Mouse (Mus musculus): Measurements from ENCODE around the gene Pdik1l. TPM values are rescaled to one million over a fixed set of nuclear protein-coding genes. Genes with fewer than 3 reads are reported as not detected.

The Pdik1l gene
- polyA plus RNA-seq, 1 experiment from 2014 or later = 32.2 TPM

GRCm38 (mm10) chr4:134257198-134258009 lies 30.3 kb downstream of the Pdik1l start:
- ATAC-seq = no peak
- no peak overlapping the region for H3K4me2 ChIP-seq (ENCODE audit: low read length)
- no peak overlapping the region for H3K4me3 ChIP-seq (ENCODE audit: low read depth, low read length)
- H3K27me3 ChIP-seq (replicated peaks; ENCODE audit: control insufficient read depth, insufficient read depth, low read length) = peaks cover 30% of the 10 kb centered on the region
- no peak overlapping the region for H3K9ac ChIP-seq (ENCODE audit: low read length)
- no peak overlapping the region for H3K27ac ChIP-seq (ENCODE audit: low read depth, low read length)
- no peaks in the 10 kb centered on the region for H3K36me3 ChIP-seq (ENCODE audit: control insufficient read depth, insufficient read depth, low read length)
- H3K4me1 ChIP-seq (ENCODE audit: control insufficient read depth, insufficient read depth, low read length) = peaks cover 3% of the 10 kb centered on the region
- no peaks in the 10 kb centered on the region for H3K9me3 ChIP-seq (replicated peaks; ENCODE audit: control insufficient read depth, low read length)
- WGBS = 8% methylated on average over 11 of the region's 11 CpGs
- DNase-seq (ENCODE audit: low spot score) = no peak

GRCm38 (mm10) chr4:134256407-134257197 lies 31.1 kb downstream of the Pdik1l start:
- ATAC-seq = no peak
- no peak overlapping the region for H3K27ac ChIP-seq (ENCODE audit: low read depth, low read length)
- no peaks in the 10 kb centered on the region for H3K36me3 ChIP-seq (ENCODE audit: control insufficient read depth, insufficient read depth, low read length)
- whole genome bisulfite sequencing = 19% methylated on average over 17 of the region's 19 CpGs
- no peak for DNase-seq (ENCODE audit: low spot score)
- H3K4me2 ChIP-seq (ENCODE audit: low read length) = no peak overlapping the region
- peaks cover 3% of the 10 kb centered on the region for H3K4me1 ChIP-seq (ENCODE audit: control insufficient read depth, insufficient read depth, low read length)
- no peaks in the 10 kb centered on the region for H3K9me3 ChIP-seq (replicated peaks; ENCODE audit: control insufficient read depth, low read length)
- peaks cover 38% of the 10 kb centered on the region for H3K27me3 ChIP-seq (replicated peaks; ENCODE audit: control insufficient read depth, insufficient read depth, low read length)
- 0 out of 2 replicates have a peak overlapping the region, but pooled peaks have one; percentile 8 for H3K9ac ChIP-seq (ENCODE audit: low read length)
- H3K4me3 ChIP-seq (ENCODE audit: low read depth, low read length) = no peak overlapping the region

GRCm38 (mm10) chr4:134255854-134256253 lies 31.8 kb downstream of the Pdik1l start:
- peaks cover 7% of the 10 kb centered on the region for H3K4me1 ChIP-seq (ENCODE audit: control insufficient read depth, insufficient read depth, low read length)
- no peaks in the 10 kb centered on the region for H3K36me3 ChIP-seq (ENCODE audit: control insufficient read depth, insufficient read depth, low read length)
- 31% methylated on average over 4 of the region's 4 CpGs for WGBS
- peaks cover 45% of the 10 kb centered on the region for H3K27me3 ChIP-seq (replicated peaks; ENCODE audit: control insufficient read depth, insufficient read depth, low read length)
- DNase-seq (ENCODE audit: low spot score) = no peak
- no peak for ATAC-seq
- no peak overlapping the region for H3K4me2 ChIP-seq (ENCODE audit: low read length)
- H3K27ac ChIP-seq (ENCODE audit: low read depth, low read length) = no peak overlapping the region
- H3K9ac ChIP-seq (ENCODE audit: low read length) = no peak overlapping the region
- no peaks in the 10 kb centered on the region for H3K9me3 ChIP-seq (replicated peaks; ENCODE audit: control insufficient read depth, low read length)
- H3K4me3 ChIP-seq (ENCODE audit: low read depth, low read length) = no peak overlapping the region

GRCm38 (mm10) chr4:134254835-134255234 lies 32.9 kb downstream of the Pdik1l start:
- no peak overlapping the region for H3K4me2 ChIP-seq (ENCODE audit: low read length)
- H3K9ac ChIP-seq (ENCODE audit: low read length) = no peak overlapping the region
- peaks cover 8% of the 10 kb centered on the region for H3K4me1 ChIP-seq (ENCODE audit: control insufficient read depth, insufficient read depth, low read length)
- 29% methylated on average over 3 of the region's 3 CpGs for WGBS
- no peak for DNase-seq (ENCODE audit: low spot score)
- ATAC-seq = no peak
- H3K36me3 ChIP-seq (ENCODE audit: control insufficient read depth, insufficient read depth, low read length) = no peaks in the 10 kb centered on the region
- peaks cover 55% of the 10 kb centered on the region for H3K27me3 ChIP-seq (replicated peaks; ENCODE audit: control insufficient read depth, insufficient read depth, low read length)
- no peak overlapping the region for H3K4me3 ChIP-seq (ENCODE audit: low read depth, low read length)
- no peaks in the 10 kb centered on the region for H3K9me3 ChIP-seq (replicated peaks; ENCODE audit: control insufficient read depth, low read length)
- H3K27ac ChIP-seq (ENCODE audit: low read depth, low read length) = no peak overlapping the region

- H3K4me2 ChIP-seq (ENCODE audit: low read length) = 0 out of 2 replicates have a peak within 1 kb of the TSS, but pooled peaks have one; percentile 9
- H3K9ac ChIP-seq (ENCODE audit: low read length) = peak within 1 kb of the TSS; percentile 25; the same call in 1 of the 2 replicates
- peaks cover 63% of the 10 kb centered on the region for H3K27me3 ChIP-seq (replicated peaks; ENCODE audit: control insufficient read depth, insufficient read depth, low read length)
- ATAC-seq (no peak), DNase-seq (ENCODE audit: low spot score) (no peak)
- 2% methylated on average over 13 of the region's 13 CpGs for WGBS
- 0 out of 2 replicates have a peak within 1 kb of the TSS, but pooled peaks have one; percentile 46 for H3K4me3 ChIP-seq (ENCODE audit: low read depth, low read length)
- H3K36me3 ChIP-seq (ENCODE audit: control insufficient read depth, insufficient read depth, low read length) = no peaks in the 10 kb centered on the region
- no peaks in the 10 kb centered on the region for H3K9me3 ChIP-seq (replicated peaks; ENCODE audit: control insufficient read depth, low read length)
- peaks cover 10% of the 10 kb centered on the region for H3K4me1 ChIP-seq (ENCODE audit: control insufficient read depth, insufficient read depth, low read length)
- no peak within 1 kb of the TSS; the same call in 1 of the 2 replicates for H3K27ac ChIP-seq (ENCODE audit: low read depth, low read length)
Measured at GRCm38 (mm10) chr4:134253722-134254324, 33.9 kb downstream of the Pdik1l start, which contains the start of gene Grrp1. Grrp1 (minus strand) TSS chr4:134254106.

- H3K27ac ChIP-seq (ENCODE audit: low read depth, low read length) = no peak overlapping the region; the same call in 1 of the 2 replicates
- H3K4me1 ChIP-seq (ENCODE audit: control insufficient read depth, insufficient read depth, low read length) = peaks cover 10% of the 10 kb centered on the region
- DNase-seq (ENCODE audit: low spot score) (no peak), ATAC-seq (no peak)
- peak overlapping the region; percentile 67; the same call in 1 of the 2 replicates for H3K9ac ChIP-seq (ENCODE audit: low read length)
- WGBS = 13% methylated on average over 15 of the region's 15 CpGs
- peak overlapping the region; percentile 46; the same call in 1 of the 2 replicates for H3K4me3 ChIP-seq (ENCODE audit: low read depth, low read length)
- H3K27me3 ChIP-seq (replicated peaks; ENCODE audit: control insufficient read depth, insufficient read depth, low read length) = peaks cover 69% of the 10 kb centered on the region
- no peaks in the 10 kb centered on the region for H3K36me3 ChIP-seq (ENCODE audit: control insufficient read depth, insufficient read depth, low read length)
- H3K9me3 ChIP-seq (replicated peaks; ENCODE audit: control insufficient read depth, low read length) = no peaks in the 10 kb centered on the region
- H3K4me2 ChIP-seq (ENCODE audit: low read length) = peak overlapping the region; percentile 75; the same call in 1 of the 2 replicates
Measured at GRCm38 (mm10) chr4:134252911-134253721, 34.6 kb downstream of the Pdik1l start.

GRCm38 (mm10) chr4:134252131-134252910 lies 35.4 kb downstream of the Pdik1l start:
- H3K9ac ChIP-seq (ENCODE audit: low read length) = peak overlapping the region; percentile 67
- peak overlapping the region; percentile 75 for H3K4me2 ChIP-seq (ENCODE audit: low read length)
- DNase-seq (ENCODE audit: low spot score) (peak; percentile 54), ATAC-seq (no peak)
- H3K27me3 ChIP-seq (replicated peaks; ENCODE audit: control insufficient read depth, insufficient read depth, low read length) = peaks cover 70% of the 10 kb centered on the region
- H3K9me3 ChIP-seq (replicated peaks; ENCODE audit: control insufficient read depth, low read length) = no peaks in the 10 kb centered on the region
- H3K4me3 ChIP-seq (ENCODE audit: low read depth, low read length) = peak overlapping the region; percentile 46
- WGBS = 5% methylated on average over 22 of the region's 22 CpGs
- H3K36me3 ChIP-seq (ENCODE audit: control insufficient read depth, insufficient read depth, low read length) = no peaks in the 10 kb centered on the region
- H3K4me1 ChIP-seq (ENCODE audit: control insufficient read depth, insufficient read depth, low read length) = peaks cover 10% of the 10 kb centered on the region
- no peak overlapping the region for H3K27ac ChIP-seq (ENCODE audit: low read depth, low read length)

Measured in forebrain, embryonic 14.5 days (tissue).